Mouse (Mus musculus) heart, adult 2 months (tissue): ENCODE data around the gene Angptl8.

Source experiments
- CTCF ChIP-seq: fragments of 200-600 bp; IDR thresholded peaks from 2 replicates; pipeline ENCODE4 v1.8.1; 2022; ENCODE audit warnings: antibody characterized with exemption, mild to moderate bottlenecking, moderate library complexity
- EP300 ChIP-seq: fragments of 200-500 bp; IDR thresholded peaks from 2 replicates; pipeline ENCODE4 v1.6.1; 2011; ENCODE audit warnings: low read depth, low read length, control low read depth; ENCODE audit not compliant: insufficient read depth

GRCm38 (mm10) chr9:21831558-21832240, 3.6 kb upstream of the Angptl8 start:
- TF ChIP-seq CTCF (no peak), EP300 (no peak)
